Comparison of ENCODE assay signal across 8 mouse cellular contexts in genomic region chr9:37656931-37657481, GRCm38 (mm10). TPM values are rescaled to one million over a fixed set of nuclear protein-coding genes. Genes with fewer than 3 reads are reported as not detected.
DNase-seq lines count a peak whose midpoint lies in the region; TF ChIP-seq lines count a peak whose summit lies in the region.

Tbrg1 (minus strand) TSS chr9:37657312.

- no peaks in the 10 kb centered on the region for H3K9me3 ChIP-seq in megakaryocyte, embryonic 14.5 days

- peak within 1 kb of the TSS; percentile 74 for H3K4me3 ChIP-seq in cortical plate, adult 2 months (ENCODE audit: insufficient read depth, low read length)
- peak within 1 kb of the TSS; percentile 96 for H3K4me3 ChIP-seq in megakaryocyte, embryonic 14.5 days (replicated peaks)

- DNase-seq in ZHBTc4 (ENCODE audit: low read depth, low spot score), result peak; percentile 99
- peak; percentile 62 to 67 for DNase-seq in gastrocnemius, adult 8-10 months (ENCODE audit: low spot score in 2 of 2)
- peak; percentile 73 for DNase-seq in hindlimb bud, embryonic 11.5 days (ENCODE audit: extremely low spot score, low read depth, low spot score)
- peak; percentile 60 to 67 for DNase-seq in left cerebral cortex, adult 8-10 months (ENCODE audit: low spot score in 2 of 2)
- peak; percentile 83 to 85 for DNase-seq in right cerebral cortex, postnatal 10 days (ENCODE audit: low spot score in 2 of 2)
- peak; percentile 83 to 88 for DNase-seq in urinary bladder, postnatal 36 days (ENCODE audit: low spot score in 2 of 2)

- H3K27me3 ChIP-seq in megakaryocyte, embryonic 14.5 days (replicated peaks), result peaks cover 6% of the 10 kb centered on the region

- peaks cover 34% of the 10 kb centered on the region for H3K36me3 ChIP-seq in megakaryocyte, embryonic 14.5 days (replicated peaks; ENCODE audit: low read length)

- H3K4me1 ChIP-seq in cortical plate, adult 2 months (ENCODE audit: control insufficient read depth, insufficient read depth, low read length), result no peaks in the 10 kb centered on the region
- H3K4me1 ChIP-seq in megakaryocyte, embryonic 14.5 days, result peaks cover 20% of the 10 kb centered on the region; the same call in 1 of the 2 replicates

- TF ChIP-seq CTCF in cortical plate, adult 2 months (IDR thresholded peaks at IDR 0.05; ENCODE audit: extremely low read depth, insufficient read depth, low read length), result no peak

- H3K27ac ChIP-seq in cortical plate, adult 2 months (ENCODE audit: insufficient read depth, low read length), result no peak within 1 kb of the TSS

- TF ChIP-seq POLR2A in cortical plate, adult 2 months (IDR thresholded peaks at IDR 0.05; ENCODE audit: extremely low read depth, insufficient read depth, low read length), result peak; percentile 48; the same call in 1 of the 2 replicates

RNA-seq across cellular contexts. Expression of gene Tbrg1, which starts in this region (rescaled TPM):
- 48.0 TPM in 2 replicates for polyA plus RNA-seq in cortical plate, adult 2 months (2012; rRNA removed)
- total RNA-seq in gastrocnemius, adult 8-10 months (2022), result 10 to 100 TPM; 27.5 to 33.7 (median 28.8) TPM
- 10 to 100 TPM; 46.2 to 55.5 (median 51.5) TPM for total RNA-seq in left cerebral cortex, adult 8-10 months (2022)
- 34.5 and 61.7 TPM in 2 replicates for polyA plus RNA-seq in megakaryocyte, embryonic 14.5 days (2012; ENCODE audit: insufficient read depth, low replicate concordance)
